Mouse (Mus musculus): Measurements from ENCODE around the gene Rnls.

DNA sequence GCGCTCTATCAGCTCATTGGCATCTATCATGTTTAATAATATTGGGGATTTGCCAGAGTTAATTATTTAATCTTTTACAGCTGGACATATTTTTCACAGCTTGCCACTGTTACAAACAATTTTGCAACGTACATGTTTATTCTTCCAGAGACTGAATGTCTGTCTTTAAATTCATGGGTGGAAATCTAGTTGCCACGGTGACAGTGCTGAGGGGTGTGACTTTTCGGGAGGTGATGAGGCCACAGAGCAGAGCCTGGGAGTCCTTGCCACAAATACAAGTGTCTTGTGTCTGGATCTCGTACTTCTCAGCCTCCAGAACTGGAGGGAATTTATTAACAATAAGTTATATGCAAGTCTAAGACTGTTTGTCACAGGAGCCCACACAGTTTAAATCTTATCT is 212.5 kb downstream of the Rnls start:
- TF ChIP-seq CTCF (IDR thresholded peaks at IDR 0.05; ENCODE audit: control insufficient read depth, insufficient read depth, insufficient replicate concordance, low read depth, low read length) (no peak), POLR2A (IDR thresholded peaks at IDR 0.05; ENCODE audit: control insufficient read depth, low read depth, low read length) (no peak)

Data from testis, adult 2 months (tissue).